21 mouse cellular contexts compared by ENCODE assay signal in the genomic region with DNA sequence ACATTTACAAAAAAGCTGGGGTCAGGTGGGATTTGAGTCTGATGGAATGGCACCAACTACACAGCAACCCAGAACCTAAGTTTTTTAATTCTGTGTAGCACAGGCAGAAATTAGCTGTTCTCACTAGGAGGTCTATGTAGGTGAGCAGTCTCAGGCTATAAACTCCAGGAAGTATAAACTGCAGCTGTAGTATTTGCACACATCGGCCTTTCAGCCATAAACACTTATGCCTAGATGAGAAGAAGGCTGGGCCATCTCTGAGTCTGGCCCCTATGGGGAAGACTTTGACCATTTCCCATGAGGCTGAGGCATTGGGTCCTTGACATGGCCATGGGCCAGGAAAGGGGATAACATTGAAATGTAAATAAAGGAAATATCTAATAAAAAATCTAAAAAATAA.
DNase-seq lines count a peak whose midpoint lies in the region; ATAC-seq and TF ChIP-seq lines count a peak whose summit lies in the region.
"Had no signal": no experiment of that assay in that cellular context is flagged by ENCODE, and none has a peak within 500 bp of the region (broad histone marks: within the 10 kb centered on the region; RNA-seq: fewer than 3 reads in every experiment).

No protein-coding gene starts in this region.

- no peak for TF ChIP-seq CTCF in intestine, postnatal 0 days (IDR thresholded peaks at IDR 0.05; ENCODE audit: low read depth)

- H3K4me1 ChIP-seq in intestine, embryonic 15.5 days (replicated peaks) = no peaks in the 10 kb centered on the region
- no peaks in the 10 kb centered on the region for H3K4me1 ChIP-seq in intestine, embryonic 16.5 days (ENCODE audit: control insufficient read depth, insufficient read depth, low read length)
- no peaks in the 10 kb centered on the region for H3K4me1 ChIP-seq in intestine, postnatal 0 days (replicated peaks; ENCODE audit: control insufficient read depth, insufficient read depth, low read length)
- no peaks in the 10 kb centered on the region for H3K4me1 ChIP-seq in forebrain, embryonic 14.5 days (ENCODE audit: control insufficient read depth, insufficient read depth, low read length)

- no peaks in the 10 kb centered on the region for H3K9me3 ChIP-seq in intestine, embryonic 15.5 days
- no peaks in the 10 kb centered on the region for H3K9me3 ChIP-seq in intestine, embryonic 16.5 days (ENCODE audit: control insufficient read depth, low read length)
- no peaks in the 10 kb centered on the region for H3K9me3 ChIP-seq in intestine, postnatal 0 days (ENCODE audit: control insufficient read depth)
- H3K9me3 ChIP-seq in forebrain, embryonic 14.5 days (replicated peaks; ENCODE audit: control insufficient read depth, low read length) = no peaks in the 10 kb centered on the region
- H3K9me3 ChIP-seq: G1E had no signal

- ATAC-seq in intestine, embryonic 15.5 days = peak; percentile 58; the same call in 1 of the 2 replicates
- peak; percentile 59 for ATAC-seq in intestine, embryonic 16.5 days
- peak; percentile 69; the same call in 1 of the 2 replicates for ATAC-seq in intestine, postnatal 0 days
- no peak for ATAC-seq in forebrain, embryonic 14.5 days
- ATAC-seq: activated CD4-positive, CD25-positive, alpha-beta regulatory T cell, adult 4 months; CD4-positive, CD25-positive, alpha-beta regulatory T cell, adult 4 months; Patski had no signal

- H3K36me3 ChIP-seq in intestine, embryonic 15.5 days = no peaks in the 10 kb centered on the region
- no peaks in the 10 kb centered on the region for H3K36me3 ChIP-seq in intestine, embryonic 16.5 days (ENCODE audit: control insufficient read depth, insufficient read depth, low read length)
- no peaks in the 10 kb centered on the region for H3K36me3 ChIP-seq in intestine, postnatal 0 days (ENCODE audit: control insufficient read depth, insufficient read depth)
- no peaks in the 10 kb centered on the region for H3K36me3 ChIP-seq in forebrain, embryonic 14.5 days (ENCODE audit: control insufficient read depth, insufficient read depth, low read length)
- H3K36me3 ChIP-seq: G1E had no signal

- no peaks in the 10 kb centered on the region for H3K27me3 ChIP-seq in intestine, embryonic 15.5 days (replicated peaks)
- H3K27me3 ChIP-seq in intestine, embryonic 16.5 days (replicated peaks; ENCODE audit: control insufficient read depth, insufficient read depth, low read length) = no peaks in the 10 kb centered on the region
- H3K27me3 ChIP-seq in intestine, postnatal 0 days (replicated peaks; ENCODE audit: control insufficient read depth, insufficient read depth, low read length) = no peaks in the 10 kb centered on the region
- H3K27me3 ChIP-seq in forebrain, embryonic 14.5 days (replicated peaks; ENCODE audit: control insufficient read depth, insufficient read depth, low read length) = no peaks in the 10 kb centered on the region
- H3K27me3 ChIP-seq: CH12.LX, Patski had no signal

- no peak overlapping the region for H3K4me2 ChIP-seq in intestine, embryonic 15.5 days (replicated peaks)
- no peak overlapping the region for H3K4me2 ChIP-seq in intestine, embryonic 16.5 days (ENCODE audit: low read depth, low read length)
- H3K4me2 ChIP-seq in intestine, postnatal 0 days (replicated peaks; ENCODE audit: low read depth) = no peak overlapping the region
- H3K4me2 ChIP-seq in forebrain, embryonic 14.5 days (ENCODE audit: low read length) = no peak overlapping the region

- WGBS in intestine, embryonic 15.5 days = 51% methylated on average over 1 of the region's 1 CpGs
- WGBS in intestine, embryonic 16.5 days = 53% methylated on average over 1 of the region's 1 CpGs
- 39% methylated on average over 1 of the region's 1 CpGs for WGBS in intestine, postnatal 0 days
- WGBS in forebrain, embryonic 14.5 days = 89% methylated on average over 1 of the region's 1 CpGs

- H3K4me3 ChIP-seq in intestine, embryonic 15.5 days (replicated peaks) = no peak overlapping the region
- no peak overlapping the region for H3K4me3 ChIP-seq in intestine, embryonic 16.5 days (ENCODE audit: low read length)
- no peak overlapping the region for H3K4me3 ChIP-seq in intestine, postnatal 0 days (ENCODE audit: low read depth, low read length)
- H3K4me3 ChIP-seq in forebrain, embryonic 14.5 days (ENCODE audit: low read depth, low read length) = no peak overlapping the region

- no peak overlapping the region for H3K27ac ChIP-seq in intestine, embryonic 15.5 days
- H3K27ac ChIP-seq in intestine, embryonic 16.5 days (ENCODE audit: low read length) = no peak overlapping the region
- H3K27ac ChIP-seq in intestine, postnatal 0 days (ENCODE audit: low read depth, low read length) = no peak overlapping the region
- H3K27ac ChIP-seq in forebrain, embryonic 14.5 days (ENCODE audit: low read depth, low read length) = no peak overlapping the region

- H3K9ac ChIP-seq in intestine, embryonic 15.5 days = no peak overlapping the region
- no peak overlapping the region for H3K9ac ChIP-seq in intestine, embryonic 16.5 days (ENCODE audit: low read depth, low read length)
- H3K9ac ChIP-seq in intestine, postnatal 0 days (ENCODE audit: low read depth, low read length) = no peak overlapping the region
- no peak overlapping the region for H3K9ac ChIP-seq in forebrain, embryonic 14.5 days (ENCODE audit: low read length)

- no peak for DNase-seq in cerebellum, adult 9-10 months
- no peak for DNase-seq in cerebellum, postnatal 4 days (ENCODE audit: low spot score in 2 of 2)
- no peak for DNase-seq in forebrain, embryonic 14.5 days (ENCODE audit: low spot score)
- DNase-seq: adrenal gland, adult 2 months; adrenal gland, adult 8-10 months; adrenal gland, postnatal 10 days; adrenal gland, postnatal 14 days; adrenal gland, postnatal 25 days; adrenal gland, postnatal 36 days; B cell, adult 2 months; cerebellum, adult 11 months; cerebellum, adult 11-12 months; cerebellum, adult 18-20 months had no signal
